In the genomic region with DNA sequence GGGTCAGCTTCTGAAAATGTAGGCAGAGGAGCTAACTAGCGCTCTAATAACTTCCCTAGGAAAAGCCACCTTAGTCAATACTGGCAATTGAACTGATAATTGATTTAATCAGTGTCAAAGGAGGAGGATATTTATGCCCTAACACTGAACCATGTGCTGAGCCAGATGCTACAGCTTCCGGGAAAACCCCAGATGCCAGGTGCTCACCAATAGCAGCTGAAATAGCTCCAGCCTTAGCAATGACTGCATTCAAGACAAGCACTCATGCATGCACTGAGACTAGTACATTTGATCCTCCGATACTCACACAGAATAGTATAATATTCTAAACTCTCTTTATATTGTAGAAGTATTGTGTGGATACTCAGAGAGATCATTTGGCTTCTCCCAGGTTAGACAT, we compare ENCODE assay signal across 19 mouse cellular contexts.
DNase-seq lines count a peak whose midpoint lies in the region; ATAC-seq lines count a peak whose summit lies in the region.
"Had no signal": no experiment of that assay in that cellular context is flagged by ENCODE, and none has a peak within 500 bp of the region (broad histone marks: within the 10 kb centered on the region; RNA-seq: fewer than 3 reads in every experiment).

No protein-coding gene starts in this region.

- H3K9ac ChIP-seq in hindbrain, embryonic 13.5 days = no peak overlapping the region
- no peak overlapping the region for H3K9ac ChIP-seq in hindbrain, embryonic 16.5 days (ENCODE audit: low read depth, low read length)
- H3K9ac ChIP-seq: limb, embryonic 13.5 days; liver, postnatal 0 days; stomach, embryonic 15.5 days had no signal

- no peaks in the 10 kb centered on the region for H3K9me3 ChIP-seq in hindbrain, embryonic 13.5 days
- no peaks in the 10 kb centered on the region for H3K9me3 ChIP-seq in hindbrain, embryonic 10.5 days
- H3K9me3 ChIP-seq in hindbrain, embryonic 16.5 days (ENCODE audit: control insufficient read depth, low read length) = no peaks in the 10 kb centered on the region
- H3K9me3 ChIP-seq: limb, embryonic 13.5 days; stomach, embryonic 15.5 days had no signal

- 0 out of 2 replicates have a peak, but pooled peaks have one; percentile 48 for ATAC-seq in hindbrain, embryonic 13.5 days (ENCODE audit: low FRiP score)
- ATAC-seq in hindbrain, embryonic 16.5 days = 0 out of 2 replicates have a peak, but pooled peaks have one; percentile 34
- ATAC-seq in granulocyte monocyte progenitor cell, adult 5-6 weeks (replicated peaks; ENCODE audit: poor library complexity, severe bottlenecking) = no peak
- ATAC-seq: intestine, embryonic 16.5 days; liver, postnatal 0 days had no signal

- no peak overlapping the region for H3K27ac ChIP-seq in hindbrain, embryonic 13.5 days
- no peak overlapping the region for H3K27ac ChIP-seq in hindbrain, embryonic 10.5 days
- no peak overlapping the region for H3K27ac ChIP-seq in hindbrain, embryonic 16.5 days (ENCODE audit: low read depth, low read length)
- H3K27ac ChIP-seq: gastrocnemius, adult 2 months; left cerebral cortex, adult 2 months; limb, embryonic 13.5 days; stomach, embryonic 15.5 days had no signal

- no peak for DNase-seq in hindbrain, embryonic 10.5 days (ENCODE audit: low spot score)
- peak; percentile 88 for DNase-seq in A20 (ENCODE audit: low read depth, low spot score)
- peak; percentile 15 for DNase-seq in embryo, embryonic 10.5 days (ENCODE audit: low spot score)
- DNase-seq in urinary bladder, postnatal 10 days (ENCODE audit: low spot score) = no peak
- DNase-seq: adrenal gland, postnatal 36 days; cerebellum, postnatal 36 days; gastrocnemius, adult 2 months; heart, postnatal 14 days; liver, postnatal 0 days; lung, postnatal 36 days; thymus, postnatal 14 days had no signal

- no peaks in the 10 kb centered on the region for H3K36me3 ChIP-seq in hindbrain, embryonic 13.5 days
- no peaks in the 10 kb centered on the region for H3K36me3 ChIP-seq in hindbrain, embryonic 10.5 days
- H3K36me3 ChIP-seq in hindbrain, embryonic 16.5 days (ENCODE audit: control insufficient read depth, insufficient read depth, low read length) = no peaks in the 10 kb centered on the region
- H3K36me3 ChIP-seq: limb, embryonic 13.5 days; stomach, embryonic 15.5 days had no signal

- H3K27me3 ChIP-seq in hindbrain, embryonic 13.5 days = no peaks in the 10 kb centered on the region
- H3K27me3 ChIP-seq in hindbrain, embryonic 10.5 days (ENCODE audit: insufficient read depth, poor library complexity, severe bottlenecking) = no peaks in the 10 kb centered on the region
- no peaks in the 10 kb centered on the region for H3K27me3 ChIP-seq in hindbrain, embryonic 16.5 days (replicated peaks; ENCODE audit: control insufficient read depth, insufficient read depth, low read length)
- H3K27me3 ChIP-seq: limb, embryonic 13.5 days; stomach, embryonic 15.5 days had no signal

- 46% methylated on average over 3 of the region's 3 CpGs for WGBS in hindbrain, embryonic 13.5 days
- 65% methylated on average over 3 of the region's 3 CpGs for WGBS in hindbrain, embryonic 10.5 days
- 45% methylated on average over 3 of the region's 3 CpGs for whole genome bisulfite sequencing in hindbrain, embryonic 16.5 days

- H3K4me1 ChIP-seq in hindbrain, embryonic 13.5 days (replicated peaks) = peaks cover 9% of the 10 kb centered on the region
- peaks cover 11% of the 10 kb centered on the region for H3K4me1 ChIP-seq in hindbrain, embryonic 10.5 days (replicated peaks)
- H3K4me1 ChIP-seq in hindbrain, embryonic 16.5 days (ENCODE audit: control insufficient read depth, insufficient read depth, low read depth, low read length) = no peaks in the 10 kb centered on the region; the same call in 1 of the 2 replicates
- H3K4me1 ChIP-seq: limb, embryonic 13.5 days; stomach, embryonic 15.5 days had no signal

- H3K4me3 ChIP-seq in hindbrain, embryonic 13.5 days = no peak overlapping the region
- no peak overlapping the region for H3K4me3 ChIP-seq in hindbrain, embryonic 10.5 days
- no peak overlapping the region for H3K4me3 ChIP-seq in hindbrain, embryonic 16.5 days (ENCODE audit: low read length)
- H3K4me3 ChIP-seq: erythroblast, embryonic 14.5 days; gastrocnemius, adult 2 months; left cerebral cortex, adult 2 months; limb, embryonic 13.5 days; stomach, embryonic 15.5 days had no signal

- H3K4me2 ChIP-seq in hindbrain, embryonic 13.5 days = no peak overlapping the region
- H3K4me2 ChIP-seq in hindbrain, embryonic 16.5 days (ENCODE audit: low read length) = no peak overlapping the region
- H3K4me2 ChIP-seq: limb, embryonic 13.5 days; stomach, embryonic 15.5 days had no signal

Comparison
In these comparisons a context has a peak if more than half of its experiments do, and no peak if none do; other contexts are left out.
1. DNase-seq: peak in A20 (single experiment) and embryo, embryonic 10.5 days (single experiment); none in hindbrain, embryonic 10.5 days (single experiment) and urinary bladder, postnatal 10 days (single experiment).